Mouse (Mus musculus) neutrophil, adult 5-6 weeks (primary cell): ENCODE results near the gene Uts2r. TPM values are rescaled to one million over a fixed set of nuclear protein-coding genes. Genes with fewer than 3 reads are reported as not detected.
A peak's percentile ranks its signal among the peaks of the same experiment; 100 is the strongest.

Source experiments
- ATAC-seq: fragments of 151-379, 151-347 bp; 2 replicates; pipeline ENCODE4 v1.8.0; 2017; ENCODE audit warnings: mild to moderate bottlenecking, moderate TSS enrichment; ENCODE audit not compliant: insufficient number of reproducible peaks, poor library complexity, low FRiP score, severe bottlenecking; ENCODE audit errors: extremely low read depth
- total RNA-seq: library from RNA; stranded (forward); fragments of 200-1000 nt; gene quantifications from 2 replicates; pipeline ENCODE4 v1.2.3, GENCODE M21; 2017

Uts2r gene
- total RNA-seq, 1 experiment from 2014 or later = not detected

DNA sequence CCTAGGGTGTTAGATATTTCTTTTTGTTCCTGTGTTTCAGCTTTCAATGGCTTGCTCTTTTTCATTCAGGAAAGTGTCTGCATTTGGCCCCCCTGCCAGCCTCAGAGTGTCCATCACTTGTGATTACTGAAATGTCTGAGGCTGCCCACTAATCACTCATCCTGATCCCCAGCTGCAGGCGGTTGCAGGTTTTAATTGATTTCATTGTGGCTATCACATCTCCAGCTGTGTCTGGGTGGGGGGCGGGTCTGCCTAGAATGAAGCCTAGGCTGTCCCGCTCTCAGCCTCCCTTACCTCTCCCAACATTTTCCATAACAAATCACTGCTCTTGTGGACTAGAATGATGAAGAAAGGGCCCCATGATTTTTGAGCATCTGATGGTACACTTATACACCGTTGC lies 5.9 kb upstream of the Uts2r start:
- no peak for ATAC-seq

GRCm38 (mm10) chr11:121156411-121156891 lies 3.6 kb upstream of the Uts2r start:
- ATAC-seq = no peak

DNA sequence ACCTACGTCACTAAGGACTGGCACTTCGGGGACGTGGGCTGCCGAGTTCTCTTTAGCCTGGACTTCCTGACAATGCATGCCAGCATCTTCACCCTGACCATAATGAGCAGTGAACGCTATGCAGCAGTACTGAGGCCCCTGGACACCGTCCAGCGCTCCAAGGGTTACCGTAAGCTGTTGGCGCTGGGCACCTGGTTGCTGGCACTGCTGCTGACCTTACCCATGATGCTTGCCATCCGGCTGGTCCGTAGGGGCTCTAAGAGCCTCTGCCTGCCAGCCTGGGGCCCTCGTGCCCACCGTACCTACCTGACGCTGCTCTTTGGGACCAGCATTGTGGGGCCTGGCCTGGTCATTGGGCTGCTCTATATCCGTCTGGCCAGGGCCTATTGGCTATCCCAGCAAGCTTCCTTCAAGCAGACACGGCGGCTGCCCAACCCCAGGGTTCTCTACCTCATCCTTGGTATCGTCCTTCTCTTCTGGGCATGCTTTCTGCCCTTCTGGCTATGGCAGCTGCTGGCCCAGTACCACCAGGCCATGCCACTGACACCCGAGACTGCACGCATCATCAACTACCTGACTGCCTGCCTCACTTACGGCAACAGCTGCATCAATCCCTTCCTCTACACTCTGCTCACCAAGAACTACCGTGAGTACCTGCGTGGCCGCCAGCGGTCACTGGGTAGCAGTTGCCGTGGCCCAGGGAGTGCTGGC lies 720 bp downstream of the Uts2r start:
- ATAC-seq = no peak

- ATAC-seq = no peak
Observed at GRCm38 (mm10) chr11:121163751-121164150, 3.7 kb downstream of the Uts2r start.

GRCm38 (mm10) chr11:121173203-121173602 lies 13.1 kb downstream of the Uts2r start:
- ATAC-seq = no peak

DNA sequence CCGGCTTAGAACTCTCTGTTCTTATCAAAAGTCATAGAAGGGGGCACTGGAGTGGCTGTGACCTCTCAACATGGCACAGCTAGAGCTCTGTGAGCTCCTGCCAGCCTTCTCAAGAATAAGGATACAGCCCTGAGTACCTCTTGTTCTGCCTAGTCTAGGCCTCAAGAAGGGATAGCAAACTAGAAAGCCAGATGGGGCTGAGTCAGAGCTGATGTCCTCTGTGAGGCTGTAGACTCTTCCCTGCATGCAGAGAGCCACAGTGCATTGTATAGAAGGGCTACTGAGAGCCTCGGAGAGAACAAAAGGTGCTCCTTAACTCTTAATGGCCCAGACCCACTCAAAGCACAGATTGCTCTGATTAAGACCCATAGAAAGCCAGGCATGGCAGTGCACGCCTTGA lies 14.2 kb downstream of the Uts2r start:
- no peak for ATAC-seq

DNA sequence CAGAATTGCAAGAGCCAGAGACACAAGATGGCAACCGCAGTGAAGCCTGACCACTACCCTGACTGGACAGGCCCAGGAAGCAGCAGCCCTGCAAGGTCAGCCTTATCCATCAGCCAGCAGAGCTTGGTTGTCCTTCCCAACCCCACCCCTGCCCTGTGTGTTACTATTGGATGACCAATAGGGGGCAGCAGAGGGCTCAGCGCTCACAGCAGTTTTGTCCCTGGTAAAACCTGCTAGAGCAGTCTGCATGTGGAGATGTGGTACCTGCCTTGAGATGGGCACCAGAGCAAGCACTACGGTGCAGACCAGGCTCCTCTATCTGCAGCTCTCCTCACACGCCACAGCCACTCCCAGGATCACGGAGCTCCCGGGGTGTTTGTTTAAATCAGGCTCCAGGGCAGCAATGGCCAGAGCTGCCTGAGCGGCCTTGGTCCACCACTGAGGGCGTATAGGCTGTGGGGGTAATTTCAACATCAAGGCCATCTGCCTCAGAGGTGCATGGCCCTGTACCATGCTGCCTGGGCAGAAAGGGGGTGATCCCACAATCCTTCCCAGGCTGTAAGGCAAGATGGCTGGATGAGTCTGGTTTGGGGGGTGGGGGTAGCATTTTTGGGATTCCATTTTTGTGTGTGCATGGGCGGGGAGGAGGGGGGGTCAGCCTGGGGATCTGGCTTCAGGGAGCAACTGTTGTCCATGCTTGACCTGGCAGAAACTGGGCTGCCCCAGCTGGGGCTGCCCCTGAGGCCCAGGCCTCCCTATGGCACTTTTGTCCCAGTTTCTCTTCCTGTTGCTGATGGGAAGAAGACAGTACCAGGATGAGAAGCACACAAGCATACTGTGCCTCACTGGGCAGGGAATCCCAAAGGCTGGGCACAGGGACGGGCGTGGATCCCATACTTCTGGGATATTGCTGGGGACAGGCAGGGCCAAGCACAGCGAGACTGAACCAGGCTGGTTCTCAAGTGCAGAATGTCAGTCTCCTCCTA lies 16.5 kb downstream of the Uts2r start:
- peak; percentile 57; the same call in 1 of the 2 replicates for ATAC-seq

DNA sequence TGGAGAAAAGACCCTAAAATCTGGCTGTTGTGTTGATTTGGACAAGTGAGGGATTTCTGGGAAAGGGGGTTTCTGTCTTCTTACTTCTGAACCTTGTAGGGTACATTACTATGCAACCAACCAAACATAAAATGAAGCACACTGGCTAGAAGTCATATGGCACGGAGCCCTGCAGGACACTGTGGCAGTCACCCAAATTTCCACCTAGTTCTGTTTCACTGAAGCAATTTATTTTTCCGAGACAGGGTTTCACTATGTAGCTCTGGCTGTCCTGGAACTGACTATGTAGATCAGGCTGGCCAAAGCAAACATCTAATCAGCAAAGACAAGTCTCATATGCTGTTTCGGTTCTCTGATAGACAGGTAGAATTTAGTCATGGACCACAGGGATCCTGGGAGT lies 29.6 kb downstream of the Uts2r start:
- no peak for ATAC-seq

DNA sequence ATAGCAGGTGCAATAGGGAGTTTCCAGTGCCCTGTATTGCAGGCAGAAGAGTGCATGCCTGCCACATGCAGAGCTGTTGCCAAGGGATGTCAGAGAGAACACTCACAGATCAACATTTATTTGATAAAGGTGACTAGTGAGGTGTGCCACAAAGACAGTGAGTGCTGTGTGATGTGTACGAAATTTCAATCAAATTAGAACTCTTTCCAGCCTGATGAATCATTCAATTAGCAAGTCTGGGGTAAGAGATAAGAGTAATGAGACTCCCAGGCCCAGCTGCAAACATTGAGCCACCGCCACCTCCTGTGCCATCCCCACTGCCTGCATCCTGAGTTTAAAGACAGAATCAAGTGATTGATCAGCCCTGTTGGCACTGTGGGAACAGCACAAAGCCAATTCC lies 32.7 kb downstream of the Uts2r start:
- ATAC-seq = no peak

DNA sequence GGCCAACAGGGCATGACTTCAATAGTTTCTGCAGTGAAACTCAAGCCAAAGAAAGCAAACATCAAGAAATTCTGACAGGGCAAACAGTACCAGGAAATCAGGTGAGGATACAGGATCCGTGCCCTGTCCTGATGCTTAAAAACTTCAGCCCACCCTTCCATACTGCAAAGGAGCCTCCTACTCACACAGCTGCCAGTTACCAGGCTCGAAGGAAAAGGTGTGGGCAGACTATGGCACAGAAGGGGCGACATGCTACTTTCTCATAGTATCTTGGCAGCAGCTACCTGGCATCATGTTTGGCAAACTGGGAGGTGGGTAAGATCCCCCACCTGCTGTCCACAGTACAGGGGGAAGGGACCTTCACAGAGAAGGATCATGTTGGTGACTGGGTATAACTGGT lies 33.3 kb downstream of the Uts2r start:
- ATAC-seq = no peak

- no peak for ATAC-seq
Observed at GRCm38 (mm10) chr11:121198622-121199021, 38.6 kb downstream of the Uts2r start.

DNA sequence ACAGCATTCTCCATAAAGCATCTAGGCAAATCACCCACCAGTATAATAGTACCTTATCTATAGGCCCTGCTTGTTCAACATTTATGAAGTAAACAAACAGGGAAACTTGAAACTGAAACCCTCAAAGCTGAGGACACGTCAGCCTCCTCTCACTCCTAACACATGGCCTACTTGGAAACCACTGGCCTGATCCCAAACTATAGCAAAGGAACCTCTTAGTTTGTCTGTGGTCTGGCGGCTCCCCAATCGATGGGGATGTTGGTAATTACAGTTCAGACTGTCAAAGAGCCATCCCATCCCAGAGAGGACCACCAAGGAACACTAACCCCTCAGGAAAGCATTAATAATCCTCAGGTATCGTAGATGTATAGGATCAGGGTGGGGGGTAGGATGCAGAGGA lies 39.8 kb downstream of the Uts2r start:
- ATAC-seq = no peak

- ATAC-seq = no peak
Observed at GRCm38 (mm10) chr11:121200781-121201180, 40.7 kb downstream of the Uts2r start.

DNA sequence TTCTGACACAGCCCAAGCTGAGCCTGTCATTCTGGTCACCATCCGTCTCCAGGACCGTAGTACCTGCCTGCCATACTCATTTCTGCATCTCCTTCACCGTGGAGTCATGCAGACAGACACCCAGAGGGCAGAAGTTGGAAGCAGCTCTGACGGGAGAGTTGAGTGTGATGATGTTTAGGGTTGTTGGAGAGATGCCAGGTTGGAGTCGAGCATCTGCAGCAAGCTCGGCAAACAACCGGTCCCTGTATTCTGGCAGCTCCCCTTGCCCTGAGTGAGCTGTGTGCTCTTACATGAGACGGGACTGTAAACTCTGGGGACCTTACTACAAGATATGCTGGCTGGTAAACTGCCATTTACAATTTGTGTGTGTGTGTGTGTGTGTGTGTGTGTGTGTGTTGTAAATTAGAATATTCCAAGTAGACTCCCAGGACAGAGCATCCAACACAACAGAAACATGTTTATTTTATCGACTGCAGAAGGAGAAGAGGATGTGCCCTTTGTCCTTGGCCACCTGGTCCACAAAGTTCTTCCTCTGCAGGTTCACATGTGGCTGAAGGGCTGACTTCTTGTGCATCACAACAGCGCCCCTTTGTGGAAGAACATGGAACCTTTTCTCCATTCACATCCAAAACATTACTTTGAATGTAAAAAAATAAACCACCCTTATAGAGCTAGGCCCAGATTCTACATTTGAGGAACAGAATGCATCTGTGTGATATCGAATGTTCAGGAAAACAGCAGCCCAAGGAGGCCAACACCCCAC lies 41.5 kb downstream of the Uts2r start:
- no peak for ATAC-seq

- no peak for ATAC-seq
Observed at GRCm38 (mm10) chr11:121203859-121204160, 43.7 kb downstream of the Uts2r start.

- peak; percentile 93 for ATAC-seq
Observed at GRCm38 (mm10) chr11:121204161-121205006, 44.3 kb downstream of the Uts2r start, which contains the start of the genes Hexdc and Ogfod3. Gene Hexdc (plus strand): TSS chr11:121204433. Gene Ogfod3 (minus strand): TSS chr11:121204711.
